Mouse (Mus musculus) adrenal gland, postnatal 36 days (tissue): ENCODE measurements around the gene Fam229a. TPM values are rescaled to one million over a fixed set of nuclear protein-coding genes. Genes with fewer than 3 reads are reported as not detected.
A peak's percentile ranks its signal among the peaks of the same experiment; 100 is the strongest.
"Not testable (repeated sequence)": the region's sequence is repeated elsewhere in the genome, so short reads cannot be mapped to it uniquely, and the experiment has no call there.

Experiments used
- DNase-seq, 2 experiments: peaks; one replicate each; pipeline ENCODE4 v3.0.0; 2021; ENCODE audit warnings: mixed read lengths in 1 of 2
- total RNA-seq, 2 experiments: library from RNA; stranded (reverse); gene quantifications; 2 replicates each; pipeline ENCODE4 v1.2.3; 2021

Fam229a gene
- total RNA-seq, 2 experiments from 2014 or later = not detected

DNA sequence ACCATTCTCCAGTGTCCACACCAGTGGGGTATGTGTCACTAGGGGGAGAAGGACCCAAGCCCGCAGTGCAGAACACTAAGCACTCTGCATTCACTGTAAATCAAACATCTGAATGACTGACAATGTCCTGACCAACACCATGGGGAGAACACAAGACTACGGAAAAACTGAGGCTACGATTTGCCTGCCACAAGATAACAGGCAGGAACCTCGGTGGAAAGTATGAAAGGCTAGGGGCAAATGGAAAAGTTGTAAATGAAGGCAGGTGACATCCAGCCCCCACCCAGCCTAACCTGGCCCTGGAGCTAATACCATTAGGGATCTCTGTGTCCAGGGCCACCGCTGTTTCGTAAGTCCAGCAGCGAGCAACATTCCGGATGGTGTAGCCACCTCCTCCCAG, 27.5 kb downstream of the Fam229a start:
- no peak for DNase-seq

- DNase-seq = no peak
Measured at GRCm38 (mm10) chr4:129525338-129525737, 34.3 kb downstream of the Fam229a start.

- DNase-seq = no peak
Measured at GRCm38 (mm10) chr4:129525889-129526288, 34.9 kb downstream of the Fam229a start.

DNA sequence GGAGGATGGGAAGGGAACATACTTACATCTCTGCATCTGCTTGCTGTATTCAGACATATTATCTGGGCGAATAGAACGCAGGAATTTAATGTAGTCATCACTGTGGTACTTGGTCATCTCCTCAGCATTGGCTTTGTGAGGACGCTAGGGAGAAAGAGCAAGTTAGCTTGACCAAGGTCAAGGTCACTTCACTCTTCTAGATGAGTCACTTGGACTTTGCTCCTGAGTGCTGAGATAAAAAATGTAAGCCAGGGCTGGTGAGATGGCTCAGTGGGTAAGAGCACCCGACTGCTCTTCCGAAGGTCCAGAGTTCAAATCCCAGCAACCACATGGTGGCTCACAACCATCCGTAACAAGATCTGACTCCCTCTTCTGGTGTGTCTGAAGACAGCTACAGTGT, 37.9 kb downstream of the Fam229a start:
- DNase-seq = not testable (repeated sequence)

GRCm38 (mm10) chr4:129540012-129540411, 49.0 kb downstream of the Fam229a start:
- peak; percentile 36 to 46 for DNase-seq

Other genes with a start within 250 kb of the Fam229a start
- gene C77080, start 229.8 kb upstream of the Fam229a start, total RNA-seq = 10 to 100 TPM; 15.6 to 19.5 TPM
- gene Sync, start 203.6 kb upstream of the Fam229a start, total RNA-seq = under 1 TPM; 0.56 to 0.86 TPM
- gene Rbbp4, start 155.8 kb upstream of the Fam229a start, total RNA-seq = 100 to 1,000 TPM; 147 TPM
- 10 to 100 TPM; 47.3 to 61.4 TPM for gene Zbtb8os, start 155.5 kb upstream of the Fam229a start, total RNA-seq
- 1 to 10 TPM; 6.1 to 9.8 TPM for gene Zbtb8a, start 113.1 kb upstream of the Fam229a start, total RNA-seq
- under 1 TPM; 0.10 to 0.13 TPM for gene Zbtb8b, start 50.3 kb upstream of the Fam229a start, total RNA-seq
- gene Bsdc1, start 29.6 kb upstream of the Fam229a start, total RNA-seq = 10 to 100 TPM; 58.1 to 69.5 TPM
- gene Tssk3, start 168 bp upstream of the Fam229a start, total RNA-seq = not detected
- 10 to 100 TPM; 53.0 to 56.9 TPM for gene Marcksl1, start 22.4 kb downstream of the Fam229a start, total RNA-seq
- gene Hdac1, start 51.5 kb downstream of the Fam229a start, total RNA-seq = 10 to 100 TPM; 49.2 to 59.8 TPM
- 1 to 10 TPM; 2.7 to 5.2 TPM for gene Lck, start 82.5 kb downstream of the Fam229a start, total RNA-seq
- 10 to 100 TPM; 41.9 to 46.2 TPM for gene Fam167b, start 87.4 kb downstream of the Fam229a start, total RNA-seq
- 100 to 1,000 TPM; 187 to 192 TPM for gene Eif3i, start 109.5 kb downstream of the Fam229a start, total RNA-seq
- 10 to 100 TPM; 93.0 to 96.7 TPM for gene Tmem234, start 109.5 kb downstream of the Fam229a start, total RNA-seq
- gene Dcdc2b, start 123.1 kb downstream of the Fam229a start, total RNA-seq = 1 to 10 TPM in 1 of 2 experiments, under 1 TPM in 1; 0.73 to 2.6 TPM
- gene Iqcc, start 127.9 kb downstream of the Fam229a start, total RNA-seq = 10 to 100 TPM; 26.2 to 28.0 TPM
- gene Ccdc28b, start 132.8 kb downstream of the Fam229a start, total RNA-seq = 10 to 100 TPM; 32.8 to 34.2 TPM
- gene Txlna, start 149.9 kb downstream of the Fam229a start, total RNA-seq = 10 to 100 TPM; 61.0 to 69.8 TPM
- gene Kpna6, start 181.6 kb downstream of the Fam229a start, total RNA-seq = 10 to 100 TPM; 88.8 to 97.9 TPM
- gene Tmem39b, start 205.6 kb downstream of the Fam229a start, total RNA-seq = 10 to 100 TPM; 11.0 to 13.3 TPM